Mouse (Mus musculus) olfactory bulb, adult 2 months (tissue): ENCODE results near the gene Ldlrad3.

Experiments
- CTCF ChIP-seq: fragments of 200-500 bp; IDR thresholded peaks from 2 replicates; pipeline ENCODE4 v1.5.1; 2012; ENCODE audit warnings: low read depth, mild to moderate bottlenecking, low read length, moderate library complexity; ENCODE audit not compliant: insufficient read depth
- POLR2A ChIP-seq: fragments of 200-500 bp; IDR thresholded peaks from 2 replicates; pipeline ENCODE4 v1.6.1; 2012; ENCODE audit warnings: mild to moderate bottlenecking, low read depth, low read length, moderate library complexity; ENCODE audit not compliant: insufficient read depth

- TF ChIP-seq CTCF (no peak), POLR2A (no peak)
These were observed 72.4 kb downstream of the Ldlrad3 start for GRCm38 (mm10) chr2:102113801-102114200.
